Mouse (Mus musculus) forebrain, embryonic 12.5 days (tissue): ENCODE results near the gene Dhdh. TPM values are rescaled to one million over a fixed set of nuclear protein-coding genes. Genes with fewer than 3 reads are reported as not detected.
"Not testable (repeated sequence)": the region's sequence is repeated elsewhere in the genome, so short reads cannot be mapped to it uniquely, and the experiment has no call there.

Source experiments
- ATAC-seq: fragments of 200-750 bp; cut with Nextera tagmentation; 2 replicates; pipeline ENCODE4 v1.8.0; 2017; ENCODE audit warnings: moderate TSS enrichment; ENCODE audit not compliant: low FRiP score
- H3K27ac ChIP-seq: fragments of 300-500 bp; sonication (generic); 2 replicates; pipeline ENCODE4 v1.5.1; 2016; ENCODE audit warnings: mild to moderate bottlenecking
- H3K27me3 ChIP-seq: fragments of 300-500 bp; sonication (generic); 2 replicates; pipeline ENCODE4 v1.6.1; 2016; ENCODE audit warnings: mild to moderate bottlenecking
- H3K36me3 ChIP-seq: fragments of 300-500 bp; sonication (generic); replicated peaks from 2 replicates; pipeline ENCODE4 v1.6.1; 2016; ENCODE audit warnings: mild to moderate bottlenecking
- H3K4me1 ChIP-seq: fragments of 300-500 bp; sonication (generic); 2 replicates; pipeline ENCODE4 v1.6.1; 2016
- H3K4me2 ChIP-seq: fragments of 300-500 bp; sonication (generic); 2 replicates; pipeline ENCODE4 v1.6.1; 2016; ENCODE audit warnings: mild to moderate bottlenecking, moderate library complexity
- H3K4me3 ChIP-seq: fragments of 300-500 bp; sonication (generic); replicated peaks from 2 replicates; pipeline ENCODE4 v1.5.1; 2016; ENCODE audit warnings: mild to moderate bottlenecking
- H3K9ac ChIP-seq: fragments of 300-500 bp; sonication (generic); 2 replicates; pipeline ENCODE4 v1.6.1; 2016; ENCODE audit warnings: mild to moderate bottlenecking
- H3K9me3 ChIP-seq: fragments of 300-500 bp; sonication (generic); 2 replicates; pipeline ENCODE4 v1.6.1; 2016
- WGBS: fragments of 180-500 bp; shearing (Covaris S2); methylation state at CpG from one replicate; pipeline ENCODE4 v1.1.7; 2016; 5-methylcytosine and 5-hydroxymethylcytosine counted together
- polyA plus RNA-seq: library from polyadenylated mRNA; unstranded; fragments of >200 nt; fragmentation: Nextera tagmentation; extraction: Ambion mirVana; gene quantifications from 2 replicates; pipeline ENCODE4 v1.2.1, GENCODE M21; 2016

The Dhdh gene
- polyA plus RNA-seq, 1 experiment from 2014 or later = 3.0 TPM

DNA sequence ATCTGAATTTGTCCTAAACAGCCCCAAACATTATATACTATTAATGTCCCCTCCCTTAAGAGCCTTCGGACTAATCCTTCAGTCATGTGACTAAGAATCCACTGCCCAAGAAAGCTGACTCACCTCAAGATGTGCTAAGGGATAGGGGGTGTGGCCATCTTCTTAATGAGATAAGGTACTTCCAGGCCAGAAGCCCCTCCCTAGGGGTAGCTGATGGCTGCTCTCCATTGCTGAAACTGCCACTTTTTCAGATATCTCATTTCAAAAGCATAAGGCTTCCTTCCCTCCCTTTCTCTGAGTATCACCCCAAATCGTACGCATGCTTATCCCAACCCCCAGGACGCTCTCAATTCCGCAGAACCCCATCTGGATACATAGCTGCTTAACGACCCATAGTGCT is 20.0 kb upstream of the Dhdh start:
- ATAC-seq = no peak
- Histone ChIP-seq H3K27me3 (no peaks in the 10 kb centered on the region), H3K36me3 (peaks cover 12% of the 10 kb centered on the region), H3K27ac (no peak overlapping the region), H3K9me3 (no peaks in the 10 kb centered on the region), H3K4me1 (peaks cover 14% of the 10 kb centered on the region), H3K4me2 (peak overlapping the region; percentile 62; the same call in 1 of the 2 replicates), H3K9ac (0 out of 2 replicates have a peak overlapping the region, but pooled peaks have one; percentile 75), H3K4me3 (no peak overlapping the region)
- WGBS = 88% methylated on average over 6 of the region's 6 CpGs

DNA sequence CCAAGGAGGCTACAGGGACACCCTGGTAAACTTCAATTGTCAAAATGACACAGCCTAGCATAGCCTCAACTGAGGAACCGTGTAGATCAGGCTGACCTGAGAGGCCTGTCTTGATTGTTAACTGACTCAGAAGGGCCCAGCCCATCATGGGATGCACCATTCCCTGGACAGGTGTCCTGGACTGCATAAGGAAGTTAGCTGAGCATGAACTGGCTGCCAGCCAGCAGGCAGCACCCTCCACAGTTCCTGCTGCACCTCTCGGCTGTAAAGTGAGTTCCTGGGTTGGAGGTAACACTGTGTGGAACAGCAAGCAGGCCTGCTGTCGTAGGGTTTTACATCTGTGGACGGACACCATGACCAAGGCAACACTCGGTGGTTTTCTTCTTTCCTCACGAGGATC is 19.0 kb upstream of the Dhdh start:
- Histone ChIP-seq H3K27me3 (no peaks in the 10 kb centered on the region), H3K27ac (no peak overlapping the region), H3K36me3 (peaks cover 17% of the 10 kb centered on the region), H3K4me2 (no peak overlapping the region), H3K4me3 (no peak overlapping the region), H3K9ac (no peak overlapping the region), H3K9me3 (no peaks in the 10 kb centered on the region), H3K4me1 (peaks cover 14% of the 10 kb centered on the region)
- 91% methylated on average over 6 of the region's 6 CpGs for WGBS
- ATAC-seq = no peak

DNA sequence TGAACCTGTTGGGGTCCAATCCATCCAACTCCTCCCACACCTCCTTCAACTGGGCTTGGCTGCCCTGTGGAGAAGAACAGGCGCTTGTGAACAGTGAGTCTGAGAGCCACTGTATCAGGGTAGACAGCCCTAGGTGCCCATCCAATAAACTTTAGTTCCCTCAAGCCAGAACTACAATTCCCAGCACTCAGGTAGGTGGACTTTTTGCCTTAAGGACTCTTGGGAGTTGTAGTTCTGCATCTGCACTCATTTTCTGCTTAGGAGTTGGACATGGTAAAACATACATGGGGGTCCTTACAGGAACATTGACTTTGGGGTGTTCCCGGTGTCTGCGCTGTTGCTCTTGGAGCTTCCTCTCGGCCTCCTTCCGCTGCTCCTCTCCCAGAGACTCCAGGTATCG is 9.8 kb upstream of the Dhdh start:
- H3K36me3 ChIP-seq = peaks cover 81% of the 10 kb centered on the region
- 97% methylated on average over 6 of the region's 6 CpGs for WGBS
- no peak overlapping the region for H3K9ac ChIP-seq
- no peak overlapping the region for H3K27ac ChIP-seq
- no peaks in the 10 kb centered on the region for H3K4me1 ChIP-seq
- no peak overlapping the region for H3K4me2 ChIP-seq
- no peak overlapping the region for H3K4me3 ChIP-seq
- H3K9me3 ChIP-seq = no peaks in the 10 kb centered on the region
- H3K27me3 ChIP-seq = no peaks in the 10 kb centered on the region
- ATAC-seq = no peak

DNA sequence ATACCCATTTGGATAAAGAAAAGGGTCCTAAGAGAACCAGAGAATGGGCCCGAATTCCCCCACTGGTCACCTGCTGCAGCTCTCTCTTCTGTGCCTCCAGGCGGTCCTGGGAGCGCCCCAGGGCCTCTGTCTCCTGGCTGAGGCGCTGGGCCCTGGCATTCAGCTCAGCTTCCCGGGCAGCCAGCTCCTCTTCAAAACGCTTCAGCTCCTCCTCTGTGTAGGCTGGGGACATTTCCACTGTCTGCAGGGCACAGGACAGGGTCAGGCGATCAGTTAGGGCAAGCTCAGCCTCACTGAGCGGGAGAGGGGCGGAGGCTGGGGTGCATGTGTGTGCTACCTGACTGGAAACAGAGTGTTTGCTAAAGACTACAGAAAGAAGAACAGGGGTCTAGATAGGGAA is 5.9 kb upstream of the Dhdh start:
- no peak for ATAC-seq
- H3K9me3 ChIP-seq = no peaks in the 10 kb centered on the region
- H3K4me1 ChIP-seq = peaks cover 9% of the 10 kb centered on the region
- no peaks in the 10 kb centered on the region for H3K27me3 ChIP-seq
- H3K36me3 ChIP-seq = peaks cover 63% of the 10 kb centered on the region
- H3K4me3 ChIP-seq = no peak overlapping the region
- 87% methylated on average over 9 of the region's 9 CpGs for WGBS
- no peak overlapping the region for H3K9ac ChIP-seq
- no peak overlapping the region for H3K4me2 ChIP-seq
- no peak overlapping the region for H3K27ac ChIP-seq

DNA sequence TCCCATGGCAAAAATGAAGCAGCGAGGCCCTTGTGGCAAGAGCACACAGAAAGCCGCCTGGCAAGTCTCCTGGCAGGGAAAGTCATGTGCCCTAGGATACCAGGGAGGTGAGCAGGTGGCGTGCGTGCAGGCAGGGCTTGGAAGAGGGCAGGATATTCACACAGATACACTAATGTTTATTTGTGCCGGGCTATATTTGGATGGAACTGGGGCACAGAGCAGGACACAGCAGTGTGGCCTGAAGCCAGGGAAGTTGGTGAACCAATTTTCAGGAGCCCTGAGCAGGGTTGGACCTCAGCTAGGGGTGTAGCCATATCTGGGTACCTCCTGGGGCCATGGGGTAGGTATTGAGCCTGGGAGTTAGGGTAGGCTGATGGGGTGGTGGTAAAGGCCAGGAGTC is 4.3 kb upstream of the Dhdh start:
- H3K9me3 ChIP-seq = no peaks in the 10 kb centered on the region
- no peaks in the 10 kb centered on the region for H3K27me3 ChIP-seq
- H3K36me3 ChIP-seq = peaks cover 47% of the 10 kb centered on the region
- no peak overlapping the region for H3K4me2 ChIP-seq
- peaks cover 23% of the 10 kb centered on the region for H3K4me1 ChIP-seq
- 94% methylated on average over 5 of the region's 5 CpGs for WGBS
- no peak overlapping the region for H3K9ac ChIP-seq
- no peak for ATAC-seq
- no peak overlapping the region for H3K27ac ChIP-seq
- H3K4me3 ChIP-seq = no peak overlapping the region

DNA sequence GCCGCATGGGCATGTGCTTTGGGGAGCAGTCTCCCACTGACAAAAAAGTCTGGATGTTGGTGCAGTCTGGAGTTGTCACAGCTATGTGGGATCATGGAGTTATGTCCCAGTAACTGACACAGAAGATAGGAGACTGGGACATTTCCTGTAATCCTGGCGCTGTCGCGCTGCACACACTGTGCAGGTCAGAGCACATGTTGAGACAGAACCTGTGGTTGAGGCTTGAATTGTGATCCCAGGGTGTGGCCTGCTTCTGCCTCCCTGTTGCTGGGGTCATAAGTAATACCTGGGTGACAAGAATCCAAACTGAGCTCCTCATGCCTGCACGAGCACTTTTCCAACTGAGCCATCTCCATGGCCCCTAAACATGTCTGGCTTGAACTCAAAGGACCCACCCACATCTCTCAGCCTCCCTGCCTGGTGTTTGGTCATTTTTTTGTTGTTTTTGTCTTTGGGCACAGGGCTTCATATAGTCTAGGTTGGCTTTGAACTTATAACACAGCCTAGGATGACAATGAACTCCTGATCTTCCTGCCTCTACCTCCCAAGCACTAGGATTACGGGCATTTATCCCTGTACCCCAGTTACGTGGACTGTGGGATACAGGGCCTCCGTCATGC is 3.7 kb upstream of the Dhdh start:
- no peak overlapping the region for H3K4me2 ChIP-seq
- H3K27me3 ChIP-seq = no peaks in the 10 kb centered on the region
- 97% methylated on average over 8 of the region's 8 CpGs for WGBS
- no peak overlapping the region for H3K4me3 ChIP-seq
- peaks cover 41% of the 10 kb centered on the region for H3K36me3 ChIP-seq
- no peaks in the 10 kb centered on the region for H3K9me3 ChIP-seq
- H3K4me1 ChIP-seq = peaks cover 25% of the 10 kb centered on the region
- no peak for ATAC-seq
- no peak overlapping the region for H3K27ac ChIP-seq
- no peak overlapping the region for H3K9ac ChIP-seq

DNA sequence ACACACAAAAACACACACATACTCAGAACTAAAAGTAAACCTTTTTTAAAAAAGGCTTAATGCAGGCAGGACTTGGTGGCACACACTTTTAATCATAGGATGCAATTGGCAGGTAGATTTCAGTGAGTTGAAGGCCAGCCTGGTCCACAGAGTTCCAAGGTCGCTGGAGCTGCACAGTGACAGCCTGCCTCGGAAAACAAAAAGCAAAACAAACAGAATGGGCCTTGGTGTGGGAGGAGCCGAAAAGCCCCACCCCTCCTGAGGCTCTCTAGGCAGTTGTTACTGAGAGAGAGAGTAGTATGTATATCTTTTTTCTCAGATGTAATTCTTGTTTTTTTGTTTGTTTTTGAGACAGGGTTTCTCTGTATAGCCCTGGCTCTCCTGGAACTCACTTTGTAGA is 2.7 kb upstream of the Dhdh start:
- no peak overlapping the region for H3K4me3 ChIP-seq
- 32% methylated on average over 3 of the region's 3 CpGs for WGBS
- H3K9me3 ChIP-seq = no peaks in the 10 kb centered on the region
- H3K4me1 ChIP-seq = peaks cover 25% of the 10 kb centered on the region
- H3K36me3 ChIP-seq = peaks cover 34% of the 10 kb centered on the region
- no peak overlapping the region for H3K27ac ChIP-seq
- no peak overlapping the region for H3K9ac ChIP-seq
- H3K4me2 ChIP-seq = no peak overlapping the region
- H3K27me3 ChIP-seq = no peaks in the 10 kb centered on the region
- ATAC-seq = no peak

DNA sequence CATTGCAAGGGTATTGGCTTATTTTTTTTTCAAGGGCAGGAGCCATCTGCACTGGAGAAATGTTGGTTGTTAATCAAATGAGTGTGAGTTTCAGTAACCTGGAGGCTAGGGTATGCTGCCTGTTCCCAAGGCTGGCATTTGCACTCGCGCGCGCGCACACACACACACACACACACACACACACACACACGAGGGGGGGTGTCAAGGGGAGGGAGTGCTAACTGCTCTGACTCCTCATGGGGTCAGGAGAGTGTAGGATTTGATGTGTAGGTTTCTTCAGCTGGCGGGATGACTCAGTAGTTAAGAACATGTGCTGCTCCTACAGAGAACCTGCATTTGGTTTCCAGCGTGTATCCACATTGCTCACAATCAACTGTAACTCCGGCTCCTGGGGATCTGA is 2.2 kb upstream of the Dhdh start:
- ATAC-seq = no peak
- Histone ChIP-seq H3K27ac (no peak overlapping the region), H3K9ac (no peak overlapping the region), H3K4me2 (no peak overlapping the region), H3K36me3 (peaks cover 30% of the 10 kb centered on the region), H3K27me3 (no peaks in the 10 kb centered on the region), H3K4me3 (no peak overlapping the region), H3K4me1 (peaks cover 25% of the 10 kb centered on the region), H3K9me3 (no peaks in the 10 kb centered on the region)
- 56% methylated on average over 9 of the region's 9 CpGs for whole genome bisulfite sequencing

DNA sequence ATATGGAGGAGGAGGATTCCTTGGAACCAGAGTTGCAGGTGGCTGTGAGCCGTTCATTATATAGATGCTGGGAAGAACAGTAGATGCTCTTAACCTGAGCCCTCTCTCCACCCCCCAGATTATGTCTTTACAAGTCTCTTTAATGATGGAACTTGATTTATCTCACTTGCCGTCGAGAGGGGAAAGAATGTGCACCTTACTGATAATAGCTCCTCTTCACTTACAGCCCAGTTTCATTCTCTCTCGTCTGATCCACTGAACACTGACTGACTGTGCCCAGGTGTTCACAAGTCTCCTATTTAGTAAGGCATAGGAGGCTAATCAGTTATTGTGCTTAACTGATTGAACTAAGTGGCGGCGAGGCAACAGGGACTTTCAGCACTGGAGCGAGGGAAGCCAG is 973 bp upstream of the Dhdh start:
- Histone ChIP-seq H3K36me3 (peaks cover 18% of the 10 kb centered on the region), H3K9ac (no peak overlapping the region), H3K4me1 (peaks cover 25% of the 10 kb centered on the region), H3K4me2 (no peak overlapping the region), H3K9me3 (no peaks in the 10 kb centered on the region), H3K4me3 (no peak overlapping the region), H3K27me3 (no peaks in the 10 kb centered on the region), H3K27ac (no peak overlapping the region)
- ATAC-seq = no peak
- WGBS = 86% methylated on average over 7 of the region's 7 CpGs

DNA sequence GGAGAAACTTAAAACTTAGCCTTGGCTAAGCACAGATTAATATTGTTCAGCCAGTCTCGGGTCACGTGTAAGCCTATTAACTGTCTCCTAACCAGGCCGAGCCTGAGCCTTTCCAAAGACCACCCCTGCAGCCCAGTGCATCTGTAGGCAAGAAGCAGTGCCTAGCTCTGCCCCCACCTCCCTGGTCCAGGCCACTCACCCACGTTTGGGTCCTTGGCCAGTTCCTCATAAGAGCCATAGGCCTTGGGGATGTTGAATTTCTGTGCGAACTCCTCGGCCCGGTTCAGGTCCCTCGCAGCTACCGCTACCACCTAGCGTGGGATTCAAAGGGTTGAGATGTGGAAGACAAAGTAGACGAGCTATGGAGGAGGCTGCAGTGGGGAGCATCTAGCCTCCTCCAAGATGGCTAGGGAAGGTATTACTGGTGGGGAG is 728 bp downstream of the Dhdh start:
- H3K27ac ChIP-seq = peak overlapping the region; percentile 60
- H3K27me3 ChIP-seq = no peaks in the 10 kb centered on the region
- peak; percentile 70 for ATAC-seq
- H3K9me3 ChIP-seq = no peaks in the 10 kb centered on the region
- H3K4me1 ChIP-seq = peaks cover 25% of the 10 kb centered on the region
- peak overlapping the region; percentile 43 for H3K4me3 ChIP-seq
- WGBS = 15% methylated on average over 11 of the region's 11 CpGs
- H3K4me2 ChIP-seq = peak overlapping the region; percentile 72
- peak overlapping the region; percentile 58 for H3K9ac ChIP-seq
- H3K36me3 ChIP-seq = peaks cover 1% of the 10 kb centered on the region; the same call in 1 of the 2 replicates

DNA sequence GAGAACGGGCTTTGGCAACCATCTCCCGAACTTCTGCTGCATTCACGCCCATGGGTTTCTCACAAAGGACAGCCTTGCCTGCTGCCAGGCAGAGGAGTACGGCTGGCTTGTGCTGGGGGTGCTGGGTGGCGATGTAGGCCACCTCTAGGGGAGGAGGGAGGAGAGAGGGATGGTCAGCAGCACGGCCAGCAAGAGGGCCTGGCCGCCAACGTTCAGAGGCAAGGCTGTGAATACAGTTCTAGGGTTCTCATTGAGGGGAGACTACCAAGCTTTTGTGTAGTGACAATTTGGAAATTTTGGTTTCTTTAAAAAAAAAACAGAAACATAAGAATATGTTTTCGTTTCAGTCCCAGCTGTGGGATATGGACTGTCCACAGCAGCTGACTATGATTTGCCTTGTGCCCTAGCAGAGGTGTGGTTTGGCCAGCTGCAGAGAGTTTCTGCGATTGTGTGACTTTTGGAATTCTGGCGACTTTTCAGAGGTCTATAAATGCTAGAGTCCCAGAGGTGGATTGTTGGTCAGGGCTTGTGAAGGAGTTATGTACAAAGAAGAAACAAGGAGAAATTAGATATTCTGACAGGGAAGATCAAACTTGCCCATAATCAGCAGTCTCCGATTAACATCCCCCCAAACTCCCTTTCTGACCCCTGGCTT is 1.7 kb downstream of the Dhdh start, which contains the start of gene Gm45808:
Gm45808 (minus strand) TSS at position 51 of the 655 bp plus-strand sequence.
- Histone ChIP-seq H3K9ac (no peak within 1 kb of the TSS), H3K27me3 (no peaks in the 10 kb centered on the region), H3K4me3 (no peak within 1 kb of the TSS), H3K36me3 (no peaks in the 10 kb centered on the region; the same call in 1 of the 2 replicates), H3K9me3 (no peaks in the 10 kb centered on the region), H3K27ac (no peak within 1 kb of the TSS; the same call in 1 of the 2 replicates), H3K4me1 (peaks cover 25% of the 10 kb centered on the region), H3K4me2 (no peak within 1 kb of the TSS)
- WGBS = 84% methylated on average over 12 of the region's 12 CpGs
- ATAC-seq = no peak

DNA sequence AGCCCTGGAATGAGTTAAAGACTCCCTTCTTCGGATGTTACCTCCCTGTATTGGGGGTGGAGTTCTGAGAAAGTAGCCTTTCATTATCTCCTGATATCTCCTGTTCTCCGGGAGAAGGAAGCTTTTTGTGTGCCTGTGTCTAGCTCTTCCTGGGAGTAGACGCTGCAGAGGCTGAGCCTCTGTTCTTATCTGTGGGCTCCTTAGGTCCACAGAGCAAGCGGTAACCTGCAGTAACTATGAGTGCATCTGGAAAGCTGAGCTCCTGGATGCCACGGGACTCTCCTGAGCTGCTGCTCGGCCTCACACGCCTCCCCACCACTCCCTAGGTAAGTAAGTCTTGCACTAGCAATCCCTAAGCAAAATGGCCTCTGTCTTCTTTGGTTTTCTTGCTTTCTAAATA is 2.4 kb downstream of the Dhdh start:
- 88% methylated on average over 7 of the region's 7 CpGs for WGBS
- Histone ChIP-seq H3K9ac (no peak overlapping the region), H3K27ac (no peak overlapping the region; the same call in 1 of the 2 replicates), H3K27me3 (no peaks in the 10 kb centered on the region), H3K4me2 (no peak overlapping the region), H3K4me1 (peaks cover 23% of the 10 kb centered on the region), H3K9me3 (no peaks in the 10 kb centered on the region), H3K4me3 (no peak overlapping the region), H3K36me3 (no peaks in the 10 kb centered on the region)
- ATAC-seq = no peak

DNA sequence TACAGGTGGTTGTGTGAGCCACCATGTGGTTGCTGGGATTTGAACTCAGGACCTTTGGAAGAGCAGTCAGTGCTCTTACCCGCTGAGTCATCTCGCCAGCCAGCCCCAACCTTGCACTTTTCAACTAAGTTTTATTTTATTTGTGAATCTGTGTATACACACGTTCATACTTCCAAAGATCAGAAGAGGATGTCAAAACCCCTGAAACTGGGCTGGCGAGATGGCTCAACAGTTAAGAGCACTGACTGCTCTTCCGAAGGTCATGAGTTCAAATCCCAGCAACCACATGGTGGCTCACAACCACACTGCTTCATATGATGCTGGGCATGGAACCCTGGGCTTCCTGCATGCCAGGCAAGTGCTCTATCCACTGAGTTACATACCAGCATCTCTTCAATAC is 3.6 kb downstream of the Dhdh start:
- H3K27me3 ChIP-seq = not testable (repeated sequence)

More for the DNA sequence above, 3.6 kb downstream of the Dhdh start:
- not testable (repeated sequence) for H3K4me3 ChIP-seq, H3K27ac ChIP-seq, ATAC-seq, H3K4me2 ChIP-seq, H3K9ac ChIP-seq, H3K36me3 ChIP-seq, H3K9me3 ChIP-seq
- WGBS = 96% methylated on average over 5 of the region's 5 CpGs
- peaks cover 16% of the 10 kb centered on the region for H3K4me1 ChIP-seq
